ENCODE assay signal across 8 mouse cellular contexts in genomic region chr1:89071371-89072142, GRCm38 (mm10). TPM values are rescaled to one million over a fixed set of nuclear protein-coding genes. Genes with fewer than 3 reads are reported as not detected.
DNase-seq lines count a peak whose midpoint lies in the region; ATAC-seq and TF ChIP-seq lines count a peak whose summit lies in the region.

No protein-coding gene starts in this region.

- H3K27me3 ChIP-seq in liver, embryonic 11.5 days (replicated peaks; ENCODE audit: control insufficient read depth, insufficient read depth, low read length) = peaks cover 23% of the 10 kb centered on the region
- no peaks in the 10 kb centered on the region for H3K27me3 ChIP-seq in forebrain, embryonic 13.5 days
- H3K27me3 ChIP-seq in limb, embryonic 14.5 days (ENCODE audit: control insufficient read depth, insufficient read depth, low read length) = no peaks in the 10 kb centered on the region
- H3K27me3 ChIP-seq in stomach, embryonic 14.5 days (ENCODE audit: control insufficient read depth, insufficient read depth, low read length) = no peaks in the 10 kb centered on the region

- no peaks in the 10 kb centered on the region for H3K36me3 ChIP-seq in liver, embryonic 11.5 days (ENCODE audit: control insufficient read depth, insufficient read depth, low read length)
- H3K36me3 ChIP-seq in forebrain, embryonic 13.5 days (ENCODE audit: poor library complexity, severe bottlenecking) = no peaks in the 10 kb centered on the region
- no peaks in the 10 kb centered on the region for H3K36me3 ChIP-seq in limb, embryonic 14.5 days (ENCODE audit: control insufficient read depth, insufficient read depth, low read length)
- no peaks in the 10 kb centered on the region for H3K36me3 ChIP-seq in stomach, embryonic 14.5 days (ENCODE audit: control insufficient read depth, insufficient read depth, low read length)

- no peak overlapping the region for H3K27ac ChIP-seq in liver, embryonic 11.5 days (ENCODE audit: low read depth, low read length)
- H3K27ac ChIP-seq in forebrain, embryonic 13.5 days = peak overlapping the region; percentile 78
- no peak overlapping the region for H3K27ac ChIP-seq in limb, embryonic 14.5 days (replicated peaks; ENCODE audit: low read depth, low read length)
- peak overlapping the region; percentile 16; the same call in 1 of the 2 replicates for H3K27ac ChIP-seq in stomach, embryonic 14.5 days (ENCODE audit: low read length)

- no peak for ATAC-seq in liver, embryonic 11.5 days (replicated peaks; ENCODE audit: low FRiP score)
- no peak for ATAC-seq in forebrain, embryonic 13.5 days
- ATAC-seq in limb, embryonic 14.5 days (ENCODE audit: low FRiP score, low read depth) = no peak
- no peak for ATAC-seq in stomach, embryonic 14.5 days (ENCODE audit: insufficient number of reproducible peaks, insufficient read depth, low FRiP score, low read depth)

- WGBS in liver, embryonic 11.5 days = 11% methylated on average over 15 of the region's 15 CpGs
- WGBS in forebrain, embryonic 13.5 days = 3% methylated on average over 15 of the region's 15 CpGs
- 5% methylated on average over 15 of the region's 15 CpGs for WGBS in limb, embryonic 14.5 days
- 6% methylated on average over 15 of the region's 15 CpGs for WGBS in stomach, embryonic 14.5 days

- DNase-seq in liver, embryonic 11.5 days (ENCODE audit: low spot score) = no peak
- DNase-seq in liver = no peak
- DNase-seq in limb, embryonic 14.5 days (ENCODE audit: low spot score) = no peak
- DNase-seq in frontal cortex, postnatal 14 days (ENCODE audit: low spot score in 2 of 2) = no peak
- DNase-seq in urinary bladder, postnatal 10 days (ENCODE audit: low spot score) = no peak
- no peak for DNase-seq in left cerebral cortex, adult 9 months (ENCODE audit: low spot score in 2 of 2)

- H3K4me2 ChIP-seq in liver, embryonic 11.5 days = peak overlapping the region; percentile 96
- peak overlapping the region; percentile 77 for H3K4me2 ChIP-seq in forebrain, embryonic 13.5 days
- H3K4me2 ChIP-seq in limb, embryonic 14.5 days (replicated peaks; ENCODE audit: low read depth, low read length, severe bottlenecking) = peak overlapping the region; percentile 48
- H3K4me2 ChIP-seq in stomach, embryonic 14.5 days (replicated peaks; ENCODE audit: low read depth, low read length) = peak overlapping the region; percentile 56

- TF ChIP-seq POLR2A in limb, embryonic 14.5 days (IDR thresholded peaks at IDR 0.05; ENCODE audit: borderline replicate concordance, extremely low read depth, insufficient read depth, insufficient read length) = no peak

- H3K4me1 ChIP-seq in liver, embryonic 11.5 days (replicated peaks; ENCODE audit: control insufficient read depth, insufficient read depth, low read length) = peaks cover 16% of the 10 kb centered on the region
- peaks cover 46% of the 10 kb centered on the region for H3K4me1 ChIP-seq in forebrain, embryonic 13.5 days
- peaks cover 29% of the 10 kb centered on the region for H3K4me1 ChIP-seq in limb, embryonic 14.5 days (ENCODE audit: control insufficient read depth, insufficient read depth, low read length)
- H3K4me1 ChIP-seq in stomach, embryonic 14.5 days (ENCODE audit: control insufficient read depth, insufficient read depth, low read length) = peaks cover 40% of the 10 kb centered on the region

- no peaks in the 10 kb centered on the region for H3K9me3 ChIP-seq in liver, embryonic 11.5 days (ENCODE audit: control insufficient read depth, low read length)
- no peaks in the 10 kb centered on the region for H3K9me3 ChIP-seq in forebrain, embryonic 13.5 days (replicated peaks)
- no peaks in the 10 kb centered on the region for H3K9me3 ChIP-seq in limb, embryonic 14.5 days (ENCODE audit: control insufficient read depth, low read length)
- H3K9me3 ChIP-seq in stomach, embryonic 14.5 days (ENCODE audit: control insufficient read depth, low read depth, low read length) = no peaks in the 10 kb centered on the region

- H3K9ac ChIP-seq in liver, embryonic 11.5 days (ENCODE audit: low read depth, low read length) = no peak overlapping the region
- H3K9ac ChIP-seq in forebrain, embryonic 13.5 days = peak overlapping the region; percentile 80
- peak overlapping the region; percentile 81 for H3K9ac ChIP-seq in limb, embryonic 14.5 days (ENCODE audit: low read depth, low read length, severe bottlenecking)
- peak overlapping the region; percentile 94 for H3K9ac ChIP-seq in stomach, embryonic 14.5 days (replicated peaks; ENCODE audit: low read depth, low read length)

- peak overlapping the region; percentile 74 for H3K4me3 ChIP-seq in liver, embryonic 11.5 days (ENCODE audit: low read depth, low read length)
- peak overlapping the region; percentile 88 for H3K4me3 ChIP-seq in forebrain, embryonic 13.5 days
- peak overlapping the region; percentile 86 for H3K4me3 ChIP-seq in limb, embryonic 14.5 days (replicated peaks; ENCODE audit: low read length)
- peak overlapping the region; percentile 95 for H3K4me3 ChIP-seq in stomach, embryonic 14.5 days (ENCODE audit: low read depth, low read length)

RNA-seq across cellular contexts. Expression of gene Sh3bp4, which starts 1.3 kb away (rescaled TPM):
- polyA plus RNA-seq in liver, embryonic 11.5 days (2014; fragmentation: Nextera tagmentation; extraction: Ambion mirVana) = 4.4 and 4.7 TPM in 2 replicates
- polyA plus RNA-seq in forebrain, embryonic 13.5 days (2015; fragmentation: Nextera tagmentation; extraction: Ambion mirVana) = 16.1 and 18.4 TPM in 2 replicates
- 20.8 and 26.5 TPM in 2 replicates for polyA plus RNA-seq in limb, embryonic 14.5 days (2012; rRNA removed)
- 20.4 and 21.2 TPM in 2 replicates for polyA plus RNA-seq in limb, embryonic 14.5 days (2014; fragmentation: Nextera tagmentation; extraction: Ambion mirVana)
- polyA plus RNA-seq in stomach, embryonic 14.5 days (2014; fragmentation: Nextera tagmentation; extraction: Ambion mirVana) = 22.4 and 24.3 TPM in 2 replicates

Comparison
In these comparisons a context has a peak if more than half of its experiments do, and no peak if none do; other contexts are left out.
1. H3K27ac ChIP-seq: peak in forebrain, embryonic 13.5 days (single experiment) and stomach, embryonic 14.5 days (single experiment); none in liver, embryonic 11.5 days (single experiment) and limb, embryonic 14.5 days (single experiment).
2. Peak in every context shown above with its lines, with median percentiles within 50 percentile points of each other: H3K4me2 ChIP-seq and H3K4me3 ChIP-seq.